Mouse (Mus musculus) liver, embryonic 16.5 days (tissue): Measurements from ENCODE around the gene 2410002F23Rik. TPM values are rescaled to one million over a fixed set of nuclear protein-coding genes. Genes with fewer than 3 reads are reported as not detected.
"Not testable (repeated sequence)": the region's sequence is repeated elsewhere in the genome, so short reads cannot be mapped to it uniquely, and the experiment has no call there.

Experiments used
- ATAC-seq: fragments of 200-750 bp; cut with Nextera tagmentation; 2 replicates; pipeline ENCODE4 v1.8.0; 2017; ENCODE audit warnings: low read depth, mild to moderate bottlenecking, moderate number of reproducible peaks, moderate library complexity
- H3K27ac ChIP-seq: fragments of 300-500 bp; sonication (generic); 2 replicates; pipeline ENCODE4 v1.5.1; 2014; ENCODE audit warnings: mild to moderate bottlenecking, low read length
- H3K27me3 ChIP-seq: fragments of 300-500 bp; sonication (generic); 2 replicates; pipeline ENCODE4 v1.6.1; 2014; ENCODE audit warnings: low read depth, low read length, mixed read lengths; ENCODE audit not compliant: control insufficient read depth, insufficient read depth
- H3K36me3 ChIP-seq: fragments of 300-500 bp; sonication (generic); 2 replicates; pipeline ENCODE4 v1.6.1; 2014; ENCODE audit warnings: mild to moderate bottlenecking; ENCODE audit not compliant: control insufficient read depth, insufficient read depth
- H3K4me1 ChIP-seq: fragments of 300-500 bp; sonication (generic); 2 replicates; pipeline ENCODE4 v1.6.1; 2014; ENCODE audit warnings: low read depth, low read length, mixed read lengths; ENCODE audit not compliant: control insufficient read depth
- H3K4me2 ChIP-seq: fragments of 300-500 bp; sonication (generic); 2 replicates; pipeline ENCODE4 v1.6.1; 2014; ENCODE audit warnings: low read depth, low read length, mixed read lengths
- H3K4me3 ChIP-seq: fragments of 300-500 bp; sonication (generic); 2 replicates; pipeline ENCODE4 v1.5.1; 2014; ENCODE audit warnings: low read depth, mild to moderate bottlenecking, low read length
- H3K9ac ChIP-seq: fragments of 300-500 bp; sonication (generic); 2 replicates; pipeline ENCODE4 v1.6.1; 2014; ENCODE audit warnings: low read depth, low read length
- H3K9me3 ChIP-seq: fragments of 300-500 bp; sonication (generic); replicated peaks from 2 replicates; pipeline ENCODE4 v1.6.1; 2016; ENCODE audit warnings: low read length; ENCODE audit not compliant: control insufficient read depth
- WGBS: fragments of 180-500 bp; shearing (Covaris S2); extraction: QIAGEN DNeasy Blood & Tissue Kit; methylation state at CpG from one replicate; pipeline ENCODE4 v1.1.7; 2014; ENCODE audit not compliant: insufficient replicate concordance; 5-methylcytosine and 5-hydroxymethylcytosine counted together
- polyA plus RNA-seq: library from polyadenylated mRNA; unstranded; fragments of >200 nt; fragmentation: Nextera tagmentation; extraction: Ambion mirVana; gene quantifications from 2 replicates; pipeline ENCODE4 v1.2.1, GENCODE M21; 2015

Gene 2410002F23Rik
- polyA plus RNA-seq, 1 experiment from 2014 or later = 23.4 TPM

DNA sequence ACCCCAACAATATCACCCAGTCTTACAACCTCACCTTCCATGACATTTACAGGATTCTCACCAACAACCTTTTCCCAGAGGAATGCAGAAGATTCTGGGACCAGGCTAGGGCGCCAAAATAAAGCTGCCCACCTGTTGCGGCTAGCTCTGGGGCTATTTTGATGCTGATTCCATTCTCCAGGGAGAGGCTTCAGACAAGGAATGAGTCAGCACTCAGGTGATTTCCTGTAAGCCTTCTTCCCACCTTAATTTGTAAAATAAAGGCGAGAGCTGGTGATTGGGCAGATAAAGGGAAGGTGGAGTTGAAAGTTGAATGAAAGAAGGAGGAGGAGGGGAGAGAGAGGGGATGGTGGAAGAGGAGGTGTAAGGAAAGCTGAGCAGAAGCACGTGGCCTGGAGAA lies 44.9 kb downstream of the 2410002F23Rik start:
- 30% methylated on average over 4 of the region's 4 CpGs for WGBS
- no peaks in the 10 kb centered on the region for H3K9me3 ChIP-seq
- H3K27me3 ChIP-seq = no peaks in the 10 kb centered on the region
- no peak overlapping the region for H3K9ac ChIP-seq
- no peak overlapping the region for H3K27ac ChIP-seq
- no peak overlapping the region for H3K4me3 ChIP-seq
- ATAC-seq = no peak
- no peaks in the 10 kb centered on the region for H3K4me1 ChIP-seq
- H3K36me3 ChIP-seq = no peaks in the 10 kb centered on the region
- no peak overlapping the region for H3K4me2 ChIP-seq

GRCm38 (mm10) chr7:44297501-44297900 lies 51.0 kb downstream of the 2410002F23Rik start:
- H3K4me2 ChIP-seq, H3K9me3 ChIP-seq, H3K4me1 ChIP-seq, ATAC-seq, H3K9ac ChIP-seq, H3K27me3 ChIP-seq, H3K4me3 ChIP-seq, H3K36me3 ChIP-seq, H3K27ac ChIP-seq: not testable (repeated sequence)
- 49% methylated on average over 2 of the region's 2 CpGs for WGBS

Other genes starting within 250 kb of the 2410002F23Rik start
- 0.26 TPM in 1 of 2 replicates, not detected in the other for gene Klk1b26, start 234.6 kb upstream of the 2410002F23Rik start, polyA plus RNA-seq
- not detected in 2 replicates for gene Klk1b27, start 194.4 kb upstream of the 2410002F23Rik start, polyA plus RNA-seq
- not detected in 2 replicates for gene Klk1b21, start 144.4 kb upstream of the 2410002F23Rik start, polyA plus RNA-seq
- not detected in 2 replicates for gene Klk1b22, start 134.0 kb upstream of the 2410002F23Rik start, polyA plus RNA-seq
- 0.06 TPM in 1 of 2 replicates, not detected in the other for gene Klk1b16, start 110.0 kb upstream of the 2410002F23Rik start, polyA plus RNA-seq
- not detected in 2 replicates for gene Klk1b24, start 58.5 kb upstream of the 2410002F23Rik start, polyA plus RNA-seq
- not detected in 2 replicates for gene Klk1b3, start 48.5 kb upstream of the 2410002F23Rik start, polyA plus RNA-seq
- 0.11 TPM in 1 of 2 replicates, not detected in the other for gene Klk1b4, start 39.3 kb upstream of the 2410002F23Rik start, polyA plus RNA-seq
- gene Klk1b5, start 30.8 kb upstream of the 2410002F23Rik start, polyA plus RNA-seq = not detected in 2 replicates
- gene Klk1, start 21.4 kb upstream of the 2410002F23Rik start, polyA plus RNA-seq = 1.1 TPM in 1 of 2 replicates, not detected in the other
- not detected in 2 replicates for gene Gm36864, start 10.5 kb upstream of the 2410002F23Rik start, polyA plus RNA-seq
- 1.1 and 1.2 TPM in 2 replicates for gene 1700028J19Rik, start within 50 bp of the 2410002F23Rik start, polyA plus RNA-seq
- gene Acp4, start 10.7 kb downstream of the 2410002F23Rik start, polyA plus RNA-seq = not detected in 2 replicates
- not detected in 2 replicates for gene Gm15517, start 14.7 kb downstream of the 2410002F23Rik start, polyA plus RNA-seq
- 0.44 and 0.46 TPM in 2 replicates for gene Clec11a, start 60.2 kb downstream of the 2410002F23Rik start, polyA plus RNA-seq
- 0.01 and 0.02 TPM in 2 replicates for gene Shank1, start 63.5 kb downstream of the 2410002F23Rik start, polyA plus RNA-seq
- 0.04 TPM in 1 of 2 replicates, not detected in the other for gene Syt3, start 137.4 kb downstream of the 2410002F23Rik start, polyA plus RNA-seq
- 0.20 TPM in 1 of 2 replicates, not detected in the other for gene 1700008O03Rik, start 139.1 kb downstream of the 2410002F23Rik start, polyA plus RNA-seq
- not detected in 2 replicates for gene Lrrc4b, start 182.3 kb downstream of the 2410002F23Rik start, polyA plus RNA-seq
- gene Aspdh, start 218.7 kb downstream of the 2410002F23Rik start, polyA plus RNA-seq = 19.4 and 23.5 TPM in 2 replicates
- gene Josd2, start 221.3 kb downstream of the 2410002F23Rik start, polyA plus RNA-seq = 159 and 174 TPM in 2 replicates
- gene Emc10, start 249.8 kb downstream of the 2410002F23Rik start, polyA plus RNA-seq = 34.4 and 40.6 TPM in 2 replicates
- 1.3 and 1.4 TPM in 2 replicates for gene Fam71e1, start 249.9 kb downstream of the 2410002F23Rik start, polyA plus RNA-seq